Mouse (Mus musculus) bone marrow, adult 2 months (tissue): ENCODE results near the gene Timm29.

Experiments used
- CTCF ChIP-seq: fragments of 200-500 bp; IDR thresholded peaks from 2 replicates; pipeline ENCODE4 v1.5.1; 2011; ENCODE audit warnings: low read length, control low read depth; ENCODE audit not compliant: control insufficient read depth, insufficient read depth
- POLR2A ChIP-seq: fragments of 200-500 bp; IDR thresholded peaks from 2 replicates; pipeline ENCODE4 v1.6.1; 2011; ENCODE audit warnings: low read depth, mild to moderate bottlenecking, control low read depth, low read length, borderline replicate concordance; ENCODE audit not compliant: control insufficient read depth

DNA sequence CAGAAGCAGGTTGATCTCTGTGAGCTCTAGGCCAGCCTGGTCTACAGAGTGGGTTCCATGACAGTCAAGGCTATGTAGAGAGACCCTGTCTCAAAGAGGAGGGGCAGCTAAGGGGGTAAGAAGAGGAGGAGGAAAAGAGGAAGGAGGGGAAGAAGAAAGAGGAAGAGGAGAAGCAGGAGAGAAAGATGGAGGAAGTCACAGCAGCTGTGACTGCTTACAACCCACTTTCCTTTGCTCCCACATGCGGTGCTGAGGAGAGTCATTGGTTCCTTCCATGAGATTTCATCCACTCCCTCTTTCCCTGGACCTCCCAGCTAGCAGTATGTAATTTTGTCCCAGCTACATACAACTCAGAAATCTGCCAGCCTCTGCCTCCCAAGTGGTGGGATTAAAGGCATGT is 14.1 kb downstream of the Timm29 start:
- TF ChIP-seq POLR2A: no peak
- no peak for TF ChIP-seq CTCF
